Mouse (Mus musculus): ENCODE measurements around the gene Dcaf8.

Dcaf8 gene

DNA sequence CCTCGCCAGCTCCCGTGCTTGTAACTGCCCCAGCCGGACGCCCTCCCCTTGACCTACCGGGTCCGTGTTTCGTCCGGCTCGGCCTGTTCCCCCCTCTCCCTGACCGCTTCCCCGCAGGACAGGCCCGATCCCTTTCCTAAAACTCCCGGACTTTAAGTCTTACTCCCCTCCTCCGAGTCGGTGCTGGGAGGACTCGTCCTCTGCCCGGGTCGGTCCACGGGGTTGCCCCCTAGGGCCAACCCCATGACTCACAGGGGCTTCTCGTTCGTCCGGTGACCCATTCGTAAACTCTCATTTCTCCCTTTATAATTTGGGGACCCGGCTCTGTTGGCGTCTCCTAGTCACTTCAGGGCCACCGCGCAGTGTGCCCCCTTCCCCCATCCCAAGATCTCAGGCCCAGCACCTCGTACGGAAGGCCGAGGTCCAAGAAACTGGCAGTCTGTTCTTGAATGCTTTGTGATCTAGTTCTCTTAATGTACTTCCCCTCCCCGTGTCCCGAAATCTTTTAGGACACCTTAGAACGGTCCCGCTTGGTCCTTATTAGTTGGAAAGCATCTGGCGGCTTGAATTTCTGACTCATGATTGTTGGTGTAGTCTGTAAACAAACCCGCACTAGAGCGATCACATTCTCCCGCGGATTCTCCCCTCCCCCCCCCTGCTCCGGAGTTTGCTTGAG lies 533 bp downstream of the Dcaf8 start:
- DNase-seq (ENCODE audit: low spot score in 2 of 2): peak; percentile 45 to 50

DNA sequence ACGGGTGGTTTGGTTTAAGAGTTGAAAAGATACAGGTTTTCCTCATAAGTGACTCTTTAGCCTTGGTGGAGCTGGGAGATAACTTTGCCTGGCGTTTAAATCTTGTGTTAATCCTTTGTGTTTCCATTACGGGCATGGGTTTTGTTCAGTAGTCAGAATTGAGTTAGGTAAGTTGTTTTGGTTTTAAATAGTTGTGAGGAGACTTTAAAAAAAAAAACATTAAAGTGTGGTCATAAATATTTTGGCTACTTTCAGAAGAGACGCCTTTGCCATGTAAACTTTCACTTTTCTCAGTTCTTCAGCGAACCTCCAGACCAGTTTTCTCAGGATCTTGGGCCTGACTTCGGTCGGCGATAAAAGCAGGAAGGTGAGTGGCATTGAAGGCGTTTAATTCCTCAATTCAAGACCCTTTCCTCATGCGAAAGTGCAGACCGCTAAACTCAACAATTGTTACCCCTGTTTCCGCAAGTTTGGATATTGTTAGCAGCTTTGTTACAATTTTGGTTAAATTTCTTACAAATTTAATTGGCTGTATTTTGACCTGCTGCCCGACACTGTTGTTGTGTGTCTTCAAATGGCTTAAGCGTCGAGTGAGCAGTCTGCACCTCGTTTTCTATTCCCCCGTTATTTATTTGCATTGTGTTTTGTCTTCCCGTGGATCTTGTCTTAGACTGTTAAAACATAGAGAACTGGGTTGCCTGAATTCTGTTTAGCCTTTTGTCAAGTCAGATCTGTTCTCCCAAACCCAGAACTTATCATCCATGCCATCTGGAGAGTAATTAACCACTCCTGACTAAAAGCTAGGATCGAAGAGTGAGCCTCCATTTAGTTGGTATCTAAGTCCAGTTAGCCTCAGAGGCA lies 1.3 kb downstream of the Dcaf8 start:
- DNase-seq (ENCODE audit: low spot score in 2 of 2): no peak

DNA sequence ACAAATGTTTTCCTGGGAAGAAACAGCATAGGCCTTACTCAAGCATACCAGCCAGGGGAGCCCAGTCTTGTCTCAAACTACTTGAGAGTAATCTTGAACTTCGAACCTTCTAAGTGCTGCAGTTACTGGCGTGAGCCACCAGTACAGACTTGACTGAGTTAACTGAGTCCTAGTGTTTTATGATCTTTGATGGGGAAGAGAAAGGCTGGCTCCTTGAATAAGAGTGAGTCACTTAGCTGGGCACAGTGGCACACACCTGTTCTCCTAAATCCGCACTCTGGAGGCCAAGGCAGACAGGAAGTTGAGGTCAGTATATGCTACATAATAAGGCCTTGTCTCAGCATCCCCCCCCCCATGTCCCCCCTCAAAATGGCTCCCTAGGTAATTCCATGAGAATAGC lies 6.7 kb downstream of the Dcaf8 start:
- no peak for DNase-seq (ENCODE audit: low spot score in 2 of 2)

DNA sequence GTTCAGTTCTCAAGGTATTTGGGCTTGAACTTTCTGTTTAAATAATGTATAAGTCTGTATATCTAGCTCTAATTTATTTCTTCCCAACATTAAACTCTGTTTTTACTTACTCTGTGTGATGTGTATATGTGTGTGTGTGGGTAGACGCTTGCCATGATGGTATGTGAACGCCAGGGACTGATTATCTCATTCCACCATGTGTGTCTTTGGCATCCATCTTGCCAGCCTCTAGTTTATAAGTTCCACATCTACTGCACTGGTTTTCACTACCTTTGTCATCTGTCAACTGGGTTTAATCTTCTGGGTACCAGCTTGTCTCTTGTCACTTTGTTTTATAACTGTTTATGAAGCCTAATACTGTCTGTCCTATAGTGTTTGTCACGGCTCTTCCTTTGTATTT lies 7.6 kb downstream of the Dcaf8 start:
- no peak for DNase-seq (ENCODE audit: low spot score in 2 of 2)

- no peak for DNase-seq (ENCODE audit: low spot score in 2 of 2)
These were observed 12.1 kb downstream of the Dcaf8 start for GRCm38 (mm10) chr1:172159970-172160369.

DNA sequence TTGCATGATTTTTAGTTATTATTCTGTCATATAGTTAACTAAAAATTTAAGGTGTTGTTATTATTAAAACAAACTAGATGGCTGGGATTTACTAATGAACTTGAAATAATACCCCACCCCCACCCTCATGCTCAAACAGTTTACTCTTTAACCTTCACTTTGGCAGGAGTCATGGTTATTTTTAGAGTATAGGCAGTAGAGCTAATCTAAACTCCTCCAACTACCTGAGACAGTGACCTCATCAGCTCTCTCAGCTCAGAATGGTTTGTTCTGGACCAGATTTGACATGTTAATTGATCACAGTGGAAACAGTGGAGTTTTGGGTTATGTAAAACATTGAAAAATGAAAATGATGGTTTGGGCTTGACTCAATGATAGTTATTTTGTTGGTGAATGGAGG lies 12.6 kb downstream of the Dcaf8 start:
- no peak for DNase-seq (ENCODE audit: low spot score in 2 of 2)

DNA sequence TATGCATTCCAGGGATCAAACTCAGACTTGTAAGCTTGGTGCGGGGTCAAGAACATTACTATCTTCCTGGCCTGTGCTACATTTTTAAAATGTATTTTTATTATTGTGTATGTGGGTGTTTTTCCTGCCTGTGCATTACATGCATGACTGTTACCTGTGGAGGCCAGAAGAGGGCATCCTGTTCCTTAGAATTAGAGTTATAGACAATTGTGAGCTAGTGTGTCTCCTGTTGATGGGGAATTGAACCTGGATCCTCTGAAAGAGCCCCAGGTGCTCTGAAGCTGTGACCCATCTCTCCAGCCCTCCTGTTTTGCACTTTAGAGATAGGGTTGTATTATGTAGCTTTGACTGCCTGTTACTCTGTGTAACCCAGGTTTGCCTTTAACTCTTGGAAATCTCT lies 14.1 kb downstream of the Dcaf8 start:
- peak; percentile 27 to 35 for DNase-seq (ENCODE audit: low spot score in 2 of 2)

- no peak for DNase-seq (ENCODE audit: low spot score in 2 of 2)
These were observed 15.1 kb downstream of the Dcaf8 start for GRCm38 (mm10) chr1:172162959-172163358.

DNA sequence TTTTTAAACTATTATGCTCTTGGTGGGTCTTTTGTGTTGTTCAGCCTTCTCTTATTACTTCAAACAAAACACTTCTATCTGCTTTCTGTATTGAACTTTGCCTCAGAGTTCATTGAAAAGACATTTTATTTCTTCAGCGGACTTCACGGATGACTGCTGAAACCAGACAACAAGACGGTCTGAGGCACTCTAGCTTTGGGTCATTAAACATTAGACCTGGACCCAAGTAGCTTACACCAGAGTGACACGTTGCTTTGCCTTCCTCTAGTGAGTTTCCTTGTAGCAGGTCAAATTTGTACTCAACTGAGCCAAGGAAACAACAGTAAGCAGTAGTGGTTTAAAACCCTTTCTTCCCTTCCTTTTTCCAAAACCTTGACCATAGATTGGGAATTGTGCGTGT lies 20.0 kb downstream of the Dcaf8 start:
- no peak for DNase-seq (ENCODE audit: low spot score in 2 of 2)

- no peak for DNase-seq (ENCODE audit: low spot score in 2 of 2)
These were observed 21.9 kb downstream of the Dcaf8 start for GRCm38 (mm10) chr1:172169809-172170208.

- DNase-seq (ENCODE audit: low spot score in 2 of 2): no peak
These were observed 24.5 kb downstream of the Dcaf8 start for GRCm38 (mm10) chr1:172172381-172172780.

- DNase-seq (ENCODE audit: low spot score in 2 of 2): no peak
These were observed 25.3 kb downstream of the Dcaf8 start for GRCm38 (mm10) chr1:172173181-172173580.

GRCm38 (mm10) chr1:172177791-172178190 lies 29.9 kb downstream of the Dcaf8 start:
- DNase-seq (ENCODE audit: low spot score in 2 of 2): no peak

GRCm38 (mm10) chr1:172179102-172179501 lies 31.2 kb downstream of the Dcaf8 start:
- no peak for DNase-seq (ENCODE audit: low spot score in 2 of 2)

- no peak for DNase-seq (ENCODE audit: low spot score in 2 of 2)
These were observed 33.0 kb downstream of the Dcaf8 start for GRCm38 (mm10) chr1:172180881-172181280.

GRCm38 (mm10) chr1:172181777-172182176 lies 33.9 kb downstream of the Dcaf8 start:
- DNase-seq (ENCODE audit: low spot score in 2 of 2): no peak

DNA sequence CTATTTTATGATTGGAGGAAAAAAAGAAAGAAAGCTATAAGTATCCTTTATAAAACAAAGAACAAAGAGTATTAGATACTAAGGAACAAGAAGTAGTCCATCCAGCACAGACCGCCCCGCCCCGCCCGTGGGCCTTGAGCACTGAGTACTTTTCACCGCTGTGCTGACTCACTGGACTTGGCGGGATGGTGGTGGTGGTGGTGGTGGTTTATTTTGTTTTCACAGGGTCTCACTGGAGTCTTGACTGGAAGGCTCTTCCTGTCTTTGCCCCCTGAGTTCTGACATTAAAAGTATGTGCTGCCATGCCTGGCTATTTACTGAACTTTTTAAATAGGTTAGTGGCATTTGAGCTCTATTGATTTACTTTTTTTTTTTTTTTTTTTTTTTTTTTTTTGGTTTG lies 35.2 kb downstream of the Dcaf8 start:
- DNase-seq (ENCODE audit: low spot score in 2 of 2): no peak

DNA sequence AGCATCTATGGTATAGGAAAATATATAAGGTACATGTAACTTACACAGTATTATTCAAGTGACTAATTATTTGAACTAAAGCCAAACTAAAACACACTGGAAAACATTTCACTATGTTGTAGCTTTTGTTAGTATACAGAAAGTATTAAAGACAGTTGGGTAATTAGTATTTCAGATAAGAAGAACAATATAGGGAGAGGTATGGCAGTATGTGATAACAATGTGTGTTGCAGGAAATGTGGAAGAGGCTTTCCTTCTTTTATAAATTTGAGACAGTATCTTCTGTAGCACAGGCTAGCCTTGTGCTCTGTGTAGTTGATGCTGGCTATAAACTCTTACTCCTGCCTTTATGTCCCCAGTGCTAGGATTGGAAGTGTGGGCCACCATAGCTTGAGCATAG lies 36.0 kb downstream of the Dcaf8 start:
- no peak for DNase-seq (ENCODE audit: low spot score in 2 of 2)

GRCm38 (mm10) chr1:172186401-172187289 lies 38.8 kb downstream of the Dcaf8 start:
- DNase-seq (ENCODE audit: low spot score in 2 of 2): no peak

GRCm38 (mm10) chr1:172188891-172189290 lies 41.0 kb downstream of the Dcaf8 start:
- DNase-seq (ENCODE audit: low spot score in 2 of 2): peak in 1 of 2 experiments; percentile 12

GRCm38 (mm10) chr1:172191578-172191977 lies 43.7 kb downstream of the Dcaf8 start:
- no peak for DNase-seq (ENCODE audit: low spot score in 2 of 2)

DNA sequence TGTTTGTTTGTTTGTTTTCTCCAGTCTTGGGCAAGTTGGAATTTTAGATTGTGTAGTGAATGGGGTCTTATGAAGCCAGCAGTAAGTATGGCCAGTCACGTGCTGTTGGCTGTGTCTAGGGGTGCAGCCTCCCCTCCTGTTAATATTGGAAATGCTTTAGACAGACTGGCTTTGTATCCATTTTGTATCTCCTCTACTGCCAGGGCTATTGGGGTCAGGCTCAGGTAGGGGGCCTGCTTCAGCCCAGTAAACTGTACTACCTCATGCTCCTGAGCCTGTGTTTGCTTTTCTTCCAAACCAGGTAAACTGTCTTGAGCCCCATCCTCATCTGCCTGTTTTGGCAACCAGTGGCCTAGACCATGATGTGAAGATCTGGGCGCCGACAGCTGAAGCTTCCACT lies 44.3 kb downstream of the Dcaf8 start:
- no peak for DNase-seq (ENCODE audit: low spot score in 2 of 2)

Measured in natural killer cell, adult 2 months (primary cell).